Mouse (Mus musculus) thymus, adult 2 months (tissue): ENCODE data around the gene Cdk12. TPM values are rescaled to one million over a fixed set of nuclear protein-coding genes. Genes with fewer than 3 reads are reported as not detected.
A peak's percentile ranks its signal among the peaks of the same experiment; 100 is the strongest.

ENCODE experiments used
- DNase-seq: peaks from one replicate; pipeline ENCODE4 v3.0.0; 2021
- H3K27ac ChIP-seq: fragments of 200-500 bp; 2 replicates; pipeline ENCODE4 v1.5.1; 2012; ENCODE audit warnings: low read length, control low read depth; ENCODE audit not compliant: control insufficient read depth, insufficient read depth
- H3K27me3 ChIP-seq: fragments of 200-500 bp; 2 replicates; pipeline ENCODE4 v1.6.1; 2012; ENCODE audit warnings: mild to moderate bottlenecking, low read length, moderate library complexity, mixed read lengths; ENCODE audit not compliant: control insufficient read depth, insufficient read depth
- H3K36me3 ChIP-seq: fragments of 200-500 bp; 2 replicates; pipeline ENCODE4 v1.6.1; 2012; ENCODE audit warnings: mild to moderate bottlenecking, low read length, moderate library complexity; ENCODE audit not compliant: control insufficient read depth, insufficient read depth
- H3K4me1 ChIP-seq: fragments of 200-500 bp; replicated peaks from 2 replicates; pipeline ENCODE4 v1.6.1; 2012; ENCODE audit warnings: low read length; ENCODE audit not compliant: control insufficient read depth, insufficient read depth
- H3K4me3 ChIP-seq: fragments of 200-500 bp; 2 replicates; pipeline ENCODE4 v1.5.1; 2012; ENCODE audit warnings: mild to moderate bottlenecking, low read length, control low read depth, moderate library complexity; ENCODE audit not compliant: control insufficient read depth, insufficient read depth
- CTCF ChIP-seq: fragments of 200-500 bp; IDR thresholded peaks from 2 replicates; pipeline ENCODE4 v1.5.1; 2012; ENCODE audit warnings: mild to moderate bottlenecking, control low read depth, low read length, moderate library complexity, borderline replicate concordance; ENCODE audit not compliant: control insufficient read depth, poor library complexity, insufficient read depth; ENCODE audit errors: extremely low read depth
- POLR2A ChIP-seq: fragments of 200-500 bp; IDR thresholded peaks from 2 replicates; pipeline ENCODE4 v1.6.1; 2012; ENCODE audit warnings: mild to moderate bottlenecking, low read length, control low read depth, moderate library complexity; ENCODE audit not compliant: control insufficient read depth, poor library complexity, insufficient read depth; ENCODE audit errors: extremely low read depth
- WGBS: fragments of 180-500 bp; shearing (Covaris S2); methylation state at CpG from one replicate; pipeline ENCODE4 v1.1.7; 2018; 5-methylcytosine and 5-hydroxymethylcytosine counted together
- polyA plus RNA-seq: library from polyadenylated mRNA; depleted of rRNA; stranded (reverse); fragments of >200 nt; gene quantifications from 2 replicates; pipeline ENCODE4 v1.2.3, GENCODE M21; 2012

Cdk12 gene
- polyA plus RNA-seq, 1 experiment, result 27.0 TPM

- Histone ChIP-seq H3K27me3 (no peaks in the 10 kb centered on the region), H3K36me3 (peaks cover 4% of the 10 kb centered on the region; the same call in 1 of the 2 replicates), H3K4me3 (no peak overlapping the region), H3K4me1 (no peaks in the 10 kb centered on the region), H3K27ac (no peak overlapping the region)
- DNase-seq, result no peak
- 84% methylated on average over 9 of the region's 9 CpGs for WGBS
- TF ChIP-seq POLR2A, result no peak
- TF ChIP-seq CTCF, result no peak
These were observed 80.9 kb downstream of the Cdk12 start for GRCm38 (mm10) chr11:98283740-98284139.

GRCm38 (mm10) chr11:98284230-98284629 lies 81.4 kb downstream of the Cdk12 start:
- Histone ChIP-seq H3K27me3 (no peaks in the 10 kb centered on the region), H3K4me1 (no peaks in the 10 kb centered on the region), H3K36me3 (no peaks in the 10 kb centered on the region), H3K4me3 (no peak overlapping the region), H3K27ac (no peak overlapping the region)
- DNase-seq, result peak; percentile 4
- TF ChIP-seq POLR2A (no peak), CTCF (no peak)
- WGBS, result 8% methylated on average over 15 of the region's 17 CpGs

GRCm38 (mm10) chr11:98285368-98285767 lies 82.5 kb downstream of the Cdk12 start:
- Histone ChIP-seq H3K27ac (no peak overlapping the region), H3K36me3 (no peaks in the 10 kb centered on the region), H3K4me3 (no peak overlapping the region), H3K4me1 (no peaks in the 10 kb centered on the region), H3K27me3 (no peaks in the 10 kb centered on the region)
- no peak for DNase-seq
- WGBS, result 88% methylated on average over 2 of the region's 2 CpGs
- TF ChIP-seq CTCF, result no peak
- no peak for TF ChIP-seq POLR2A

DNA sequence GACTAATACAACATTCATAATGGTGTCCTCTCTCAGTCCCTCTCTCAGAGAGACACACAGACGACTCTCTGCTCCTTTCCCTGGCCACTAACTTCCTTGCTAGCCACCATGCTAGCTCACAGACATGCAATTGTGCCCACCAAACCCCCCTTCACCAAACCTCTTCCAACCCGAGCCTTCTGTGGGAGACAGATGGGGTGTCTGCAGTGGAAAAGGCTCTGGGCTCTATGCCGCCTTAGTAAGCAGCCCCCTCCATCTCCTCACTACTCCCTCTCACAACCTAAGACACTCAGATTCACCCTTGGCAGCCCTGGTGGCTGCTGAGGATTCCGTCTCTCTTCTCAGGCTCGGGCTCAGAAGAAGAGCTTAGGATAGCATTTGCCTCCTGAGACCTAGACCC lies 84.7 kb downstream of the Cdk12 start:
- no peak for DNase-seq
- Histone ChIP-seq H3K27ac (no peak overlapping the region), H3K36me3 (no peaks in the 10 kb centered on the region), H3K4me3 (no peak overlapping the region), H3K4me1 (no peaks in the 10 kb centered on the region), H3K27me3 (no peaks in the 10 kb centered on the region)
- 51% methylated on average over 5 of the region's 5 CpGs for WGBS
- TF ChIP-seq POLR2A, result no peak

DNA sequence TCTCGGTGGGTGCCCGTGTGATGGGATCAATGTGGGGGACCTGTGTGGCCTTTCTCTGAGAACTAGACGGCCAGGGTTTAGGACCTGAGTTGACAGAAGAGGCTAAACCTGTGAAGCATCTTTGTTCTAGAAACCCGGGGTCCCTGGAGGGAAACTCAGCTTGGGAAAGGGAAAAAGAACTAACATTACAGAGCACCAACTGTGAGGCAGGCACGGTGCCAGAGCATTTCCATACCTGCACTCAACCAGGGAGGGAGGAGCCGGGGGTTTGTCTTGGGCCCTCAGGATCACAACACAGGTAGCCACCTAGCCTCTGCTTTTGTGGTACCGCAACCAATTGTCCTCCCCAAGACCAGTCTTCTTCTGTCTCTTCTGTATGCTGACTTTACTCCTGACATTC lies 85.1 kb downstream of the Cdk12 start:
- 65% methylated on average over 7 of the region's 7 CpGs for WGBS

GRCm38 (mm10) chr11:98289873-98290272 lies 87.0 kb downstream of the Cdk12 start:
- Histone ChIP-seq H3K27me3 (peaks cover 5% of the 10 kb centered on the region), H3K36me3 (no peaks in the 10 kb centered on the region)

More for the DNA sequence above, 85.1 kb downstream of the Cdk12 start:
- H3K27me3 ChIP-seq, result no peaks in the 10 kb centered on the region
- DNase-seq, result no peak
- H3K36me3 ChIP-seq, result no peaks in the 10 kb centered on the region
- TF ChIP-seq POLR2A, result no peak
- no peak for TF ChIP-seq CTCF
- H3K27ac ChIP-seq, result no peak overlapping the region
- no peaks in the 10 kb centered on the region for H3K4me1 ChIP-seq
- H3K4me3 ChIP-seq, result no peak overlapping the region

DNA sequence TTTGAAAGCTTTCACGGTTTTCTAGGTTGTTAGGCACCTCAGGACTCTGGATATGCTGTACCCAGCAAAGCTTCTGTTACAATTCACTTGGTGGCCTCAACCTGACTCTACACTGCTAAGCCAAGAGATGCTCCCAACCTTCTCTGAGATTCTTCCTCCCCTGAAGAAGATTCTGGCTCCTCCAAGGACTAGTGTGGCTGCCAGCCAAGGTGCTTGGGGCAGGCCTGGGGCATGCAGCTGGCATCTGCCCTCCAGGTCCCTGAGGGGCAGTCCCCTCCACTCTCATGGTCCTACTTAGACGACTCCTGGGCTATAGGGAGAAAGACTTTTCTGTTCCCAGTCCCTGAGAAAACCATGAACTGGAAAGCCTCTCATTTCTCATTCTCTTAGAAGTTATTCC lies 88.0 kb downstream of the Cdk12 start:
- no peak overlapping the region for H3K27ac ChIP-seq
- H3K4me3 ChIP-seq, result no peak overlapping the region
- no peaks in the 10 kb centered on the region; the same call in 1 of the 2 replicates for H3K4me1 ChIP-seq
- DNase-seq, result no peak
- WGBS, result 67% methylated on average over 2 of the region's 2 CpGs
- TF ChIP-seq POLR2A (no peak), CTCF (no peak)
- peaks cover 13% of the 10 kb centered on the region for H3K27me3 ChIP-seq
- no peaks in the 10 kb centered on the region for H3K36me3 ChIP-seq

More at GRCm38 (mm10) chr11:98289873-98290272, 87.0 kb downstream of the Cdk12 start:
- WGBS, result 80% methylated on average over 13 of the region's 13 CpGs
- no peak for DNase-seq
- Histone ChIP-seq H3K27ac (no peak overlapping the region), H3K4me3 (no peak overlapping the region), H3K4me1 (no peaks in the 10 kb centered on the region; the same call in 1 of the 2 replicates)
- no peak for TF ChIP-seq CTCF
- TF ChIP-seq POLR2A, result no peak
